Mouse (Mus musculus): Measurements from ENCODE around the gene Olr1.

The Olr1 gene

DNA sequence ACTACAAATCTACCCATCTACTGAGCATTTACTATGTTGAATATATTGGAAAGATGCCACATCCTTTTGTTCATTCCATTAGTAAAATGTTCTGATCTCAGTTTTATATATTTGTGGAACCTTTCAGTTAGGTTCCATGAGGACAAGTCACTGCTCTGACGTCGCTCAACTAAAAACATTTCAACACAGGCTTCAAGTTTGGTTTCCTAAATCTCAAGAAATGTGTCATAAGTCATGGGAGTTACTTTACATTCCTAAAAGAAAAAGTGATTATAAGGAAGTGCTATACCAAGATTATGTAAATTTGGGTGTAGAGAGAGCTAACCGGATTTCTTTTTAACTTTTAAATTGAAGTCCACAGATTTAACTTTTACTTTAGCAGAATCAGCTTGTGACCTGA lies 70.9 kb downstream of the Olr1 start:
- in situ Hi-C loops (cut with MboI; ENCODE audit: unreplicated experiment in 2 of 2) = loop anchor here in 1 of 2 experiments (25.0 kb wide), 1 partner anchor 301 kb away; the partner anchor contains the start of gene Klri2
